ENCODE assay signal across 8 mouse cellular contexts in the genomic region with DNA sequence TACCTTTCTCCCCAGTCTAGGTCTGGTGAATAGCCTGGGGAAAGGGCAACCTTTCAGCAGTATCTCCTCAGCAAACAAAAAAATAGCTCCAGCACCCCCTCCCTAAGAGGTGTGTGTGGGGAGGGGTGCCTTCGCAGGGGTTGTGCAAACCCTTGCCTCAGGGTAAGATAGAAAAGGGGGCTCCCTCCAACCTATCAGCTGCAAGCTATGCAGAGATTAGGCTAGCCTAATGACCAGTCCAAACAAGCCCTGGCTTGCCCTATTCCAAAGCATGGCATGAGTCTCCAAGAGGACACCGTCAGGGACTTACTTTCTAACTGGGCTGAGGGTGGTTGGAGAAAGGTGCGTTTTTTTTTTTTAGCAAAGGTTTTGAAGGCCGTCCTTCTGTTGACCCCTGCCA. TPM values are rescaled to one million over a fixed set of nuclear protein-coding genes. Genes with fewer than 3 reads are reported as not detected.
DNase-seq lines count a peak whose midpoint lies in the region; ATAC-seq and TF ChIP-seq lines count a peak whose summit lies in the region.

No protein-coding gene starts in this region.

- H3K36me3 ChIP-seq in heart, embryonic 13.5 days = peaks cover 18% of the 10 kb centered on the region
- H3K36me3 ChIP-seq in G1E (replicated peaks) = peaks cover 54% of the 10 kb centered on the region
- H3K36me3 ChIP-seq in hindbrain, embryonic 10.5 days = peaks cover 32% of the 10 kb centered on the region
- peaks cover 12% of the 10 kb centered on the region for H3K36me3 ChIP-seq in liver, postnatal 0 days (replicated peaks; ENCODE audit: insufficient read depth, low read length)

- H3K4me2 ChIP-seq in heart, embryonic 13.5 days = peak overlapping the region; percentile 80
- peak overlapping the region; percentile 100 for H3K4me2 ChIP-seq in liver, postnatal 0 days (ENCODE audit: low read depth, low read length)

- peak overlapping the region; percentile 94 for H3K9ac ChIP-seq in heart, embryonic 13.5 days
- peak overlapping the region; percentile 87 for H3K9ac ChIP-seq in liver, postnatal 0 days (replicated peaks)

- H3K27me3 ChIP-seq in heart, embryonic 13.5 days (replicated peaks) = no peaks in the 10 kb centered on the region
- H3K27me3 ChIP-seq in G1E (ENCODE audit: insufficient read depth, low read length) = no peaks in the 10 kb centered on the region
- peaks cover 14% of the 10 kb centered on the region for H3K27me3 ChIP-seq in hindbrain, embryonic 10.5 days (ENCODE audit: insufficient read depth, poor library complexity, severe bottlenecking)
- no peaks in the 10 kb centered on the region for H3K27me3 ChIP-seq in liver, postnatal 0 days (ENCODE audit: insufficient read depth, low read length)

- intact Hi-C loops in heart, postnatal 25 days (cut with DNase I) = no loop called here

- peak overlapping the region; percentile 84 for H3K4me3 ChIP-seq in heart, embryonic 13.5 days
- H3K4me3 ChIP-seq in G1E (ENCODE audit: low read depth, low read length) = peak overlapping the region; percentile 86; the same call in 1 of the 2 replicates
- H3K4me3 ChIP-seq in hindbrain, embryonic 10.5 days = peak overlapping the region; percentile 100
- H3K4me3 ChIP-seq in liver, postnatal 0 days (ENCODE audit: low read depth, low read length) = peak overlapping the region; percentile 96

- no peak for ATAC-seq in heart, embryonic 13.5 days (ENCODE audit: extremely low read depth, insufficient number of reproducible peaks, low FRiP score, low TSS enrichment)
- no peak for ATAC-seq in G1E (ENCODE audit: extremely low read depth, insufficient number of reproducible peaks, low FRiP score, poor library complexity, severe bottlenecking)
- no peak for ATAC-seq in liver, postnatal 0 days

- peak overlapping the region; percentile 96 for H3K27ac ChIP-seq in heart, embryonic 13.5 days (replicated peaks)
- peak overlapping the region; percentile 100 for H3K27ac ChIP-seq in hindbrain, embryonic 10.5 days
- peak overlapping the region; percentile 90 for H3K27ac ChIP-seq in liver, postnatal 0 days (ENCODE audit: low read depth)

- WGBS in heart, embryonic 13.5 days = 46% methylated on average over 4 of the region's 4 CpGs
- WGBS in hindbrain, embryonic 10.5 days = 53% methylated on average over 4 of the region's 4 CpGs
- WGBS in liver, postnatal 0 days (ENCODE audit: insufficient replicate concordance) = 56% methylated on average over 4 of the region's 4 CpGs

- H3K9me3 ChIP-seq in heart, embryonic 13.5 days = no peaks in the 10 kb centered on the region
- 0 out of 2 replicates have a peak, but pooled peaks cover 2% of the 10 kb centered on the region for H3K9me3 ChIP-seq in G1E (replicated peaks)
- no peaks in the 10 kb centered on the region for H3K9me3 ChIP-seq in hindbrain, embryonic 10.5 days
- no peaks in the 10 kb centered on the region for H3K9me3 ChIP-seq in liver, postnatal 0 days (ENCODE audit: low read length)

- DNase-seq in heart, postnatal 25 days (ENCODE audit: low spot score) = no peak
- DNase-seq in G1E (ENCODE audit: low spot score) = no peak
- DNase-seq in hindbrain, embryonic 10.5 days (ENCODE audit: low spot score) = no peak
- DNase-seq in liver, postnatal 0 days = peak; percentile 13
- DNase-seq in adrenal gland, adult 2 months = no peak
- DNase-seq in cerebellum, postnatal 14 days = no peak
- DNase-seq in adrenal gland, postnatal 14 days = no peak

- no peak for TF ChIP-seq EP300 in liver, postnatal 0 days (IDR thresholded peaks at IDR 0.05; ENCODE audit: low read depth)

- H3K4me1 ChIP-seq in heart, embryonic 13.5 days = peaks cover 39% of the 10 kb centered on the region
- H3K4me1 ChIP-seq in G1E (ENCODE audit: insufficient read depth, low read depth, low read length) = peaks cover 92% of the 10 kb centered on the region
- H3K4me1 ChIP-seq in hindbrain, embryonic 10.5 days (replicated peaks) = peaks cover 46% of the 10 kb centered on the region
- H3K4me1 ChIP-seq in liver, postnatal 0 days (ENCODE audit: insufficient read depth) = peaks cover 53% of the 10 kb centered on the region

- TF ChIP-seq CTCF in G1E (IDR thresholded peaks at IDR 0.05; ENCODE audit: low read depth, low read length) = no peak
- no peak for TF ChIP-seq CTCF in liver, postnatal 0 days (IDR thresholded peaks at IDR 0.05; ENCODE audit: low read depth)

RNA-seq across cellular contexts. Expression of a gene that starts 0.8 kb away (rescaled TPM):
- 41.2 and 43.0 TPM in 2 replicates for polyA plus RNA-seq in heart, embryonic 13.5 days (2015; fragmentation: Nextera tagmentation; extraction: Ambion mirVana)
- 1 to 10 TPM; 4.6 to 6.7 TPM for total RNA-seq in heart, postnatal 25 days (2021)
- total RNA-seq in G1E (2014; fragmentation: Nextera tagmentation) = 26.2 and 42.8 TPM in 2 replicates
- 7.0 and 9.2 TPM in 2 replicates for total RNA-seq in G1E (2017)
- 53.0 and 74.4 TPM in 2 replicates for polyA plus RNA-seq in G1E (2012)
- polyA plus RNA-seq in hindbrain, embryonic 10.5 days (2016; fragmentation: Nextera tagmentation; extraction: Ambion mirVana) = 124 and 163 TPM in 2 replicates
- 15.3 and 18.9 TPM in 2 replicates for polyA plus RNA-seq in liver, postnatal 0 days (2015; fragmentation: Nextera tagmentation; extraction: Ambion mirVana)
- total RNA-seq in adrenal gland, adult 2 months (2021) = 10 to 100 TPM; 29.8 to 31.2 TPM
- polyA plus RNA-seq in adrenal gland, adult 2 months (2012; rRNA removed) = 128 and 131 TPM in 2 replicates
- total RNA-seq in adrenal gland, postnatal 14 days (2021) = 47.2 and 50.7 TPM in 2 replicates

RNA-seq across cellular contexts. Expression of a gene that starts 10.3 kb away (rescaled TPM):
- 12.7 and 13.2 TPM in 2 replicates for polyA plus RNA-seq in heart, embryonic 13.5 days (2015; fragmentation: Nextera tagmentation; extraction: Ambion mirVana)
- 1 to 10 TPM; 2.5 to 2.6 TPM for total RNA-seq in heart, postnatal 25 days (2021)
- total RNA-seq in G1E (2014; fragmentation: Nextera tagmentation) (7.8 and 14.8 TPM in 2 replicates), G1E (2017) (7.8 and 9.9 TPM in 2 replicates)
- 7.3 and 8.5 TPM in 2 replicates for polyA plus RNA-seq in G1E (2012)
- polyA plus RNA-seq in hindbrain, embryonic 10.5 days (2016; fragmentation: Nextera tagmentation; extraction: Ambion mirVana) = 11.3 and 12.1 TPM in 2 replicates
- polyA plus RNA-seq in liver, postnatal 0 days (2015; fragmentation: Nextera tagmentation; extraction: Ambion mirVana) = 4.9 and 5.4 TPM in 2 replicates
- 10 to 100 TPM in 1 of 2 experiments, 1 to 10 TPM in 1; 6.5 to 12.1 TPM for total RNA-seq in adrenal gland, adult 2 months (2021)
- 26.7 and 30.5 TPM in 2 replicates for polyA plus RNA-seq in adrenal gland, adult 2 months (2012; rRNA removed)
- total RNA-seq in adrenal gland, postnatal 14 days (2021) = 8.5 and 9.0 TPM in 2 replicates

RNA-seq across cellular contexts. Expression of a gene that starts 10.3 kb away (rescaled TPM):
- 14.3 and 14.7 TPM in 2 replicates for polyA plus RNA-seq in heart, embryonic 13.5 days (2015; fragmentation: Nextera tagmentation; extraction: Ambion mirVana)
- 1 to 10 TPM; 5.5 to 7.2 TPM for total RNA-seq in heart, postnatal 25 days (2021)
- total RNA-seq in G1E (2014; fragmentation: Nextera tagmentation) = 14.7 and 15.5 TPM in 2 replicates
- total RNA-seq in G1E (2017) = 6.7 TPM in 2 replicates
- 47.8 and 59.3 TPM in 2 replicates for polyA plus RNA-seq in G1E (2012)
- polyA plus RNA-seq in hindbrain, embryonic 10.5 days (2016; fragmentation: Nextera tagmentation; extraction: Ambion mirVana) = 7.0 and 8.9 TPM in 2 replicates
- 38.2 and 40.3 TPM in 2 replicates for polyA plus RNA-seq in liver, postnatal 0 days (2015; fragmentation: Nextera tagmentation; extraction: Ambion mirVana)
- total RNA-seq in adrenal gland, adult 2 months (2021) = 10 to 100 TPM; 40.4 to 61.5 TPM
- 319 and 423 TPM in 2 replicates for polyA plus RNA-seq in adrenal gland, adult 2 months (2012; rRNA removed)
- total RNA-seq in adrenal gland, postnatal 14 days (2021) = 36.4 and 46.4 TPM in 2 replicates

RNA-seq across cellular contexts. Expression of a gene that starts 17.2 kb away (rescaled TPM):
- polyA plus RNA-seq in heart, embryonic 13.5 days (2015; fragmentation: Nextera tagmentation; extraction: Ambion mirVana) = 833 and 868 TPM in 2 replicates
- total RNA-seq in heart, postnatal 25 days (2021) = 100 to 1,000 TPM; 776 to 853 TPM
- 1,467 and 1,695 TPM in 2 replicates for total RNA-seq in G1E (2014; fragmentation: Nextera tagmentation)
- 2,502 and 2,557 TPM in 2 replicates for total RNA-seq in G1E (2017)
- polyA plus RNA-seq in G1E (2012) = 844 and 2,130 TPM in 2 replicates
- 1,007 and 1,099 TPM in 2 replicates for polyA plus RNA-seq in hindbrain, embryonic 10.5 days (2016; fragmentation: Nextera tagmentation; extraction: Ambion mirVana)
- 732 and 758 TPM in 2 replicates for polyA plus RNA-seq in liver, postnatal 0 days (2015; fragmentation: Nextera tagmentation; extraction: Ambion mirVana)
- 1,000 to 10,000 TPM; 1,792 to 2,242 TPM for total RNA-seq in adrenal gland, adult 2 months (2021)
- 21.4 and 29.1 TPM in 2 replicates for polyA plus RNA-seq in adrenal gland, adult 2 months (2012; rRNA removed)
- total RNA-seq in adrenal gland, postnatal 14 days (2021) = 1,759 and 1,890 TPM in 2 replicates

RNA-seq across cellular contexts. Expression of a gene that starts 22.1 kb away (rescaled TPM):
- polyA plus RNA-seq in heart, embryonic 13.5 days (2015; fragmentation: Nextera tagmentation; extraction: Ambion mirVana) = 57.5 and 60.9 TPM in 2 replicates
- total RNA-seq in heart, postnatal 25 days (2021) = 10 to 100 TPM; 11.2 to 12.2 TPM
- total RNA-seq in G1E (2014; fragmentation: Nextera tagmentation) (0.60 TPM in 1 of 2 replicates, not detected in the other), G1E (2017) (not detected in 2 replicates)
- polyA plus RNA-seq in G1E (2012) = 0.52 and 0.95 TPM in 2 replicates
- polyA plus RNA-seq in hindbrain, embryonic 10.5 days (2016; fragmentation: Nextera tagmentation; extraction: Ambion mirVana) = 71.8 and 80.5 TPM in 2 replicates
- 26.6 and 28.9 TPM in 2 replicates for polyA plus RNA-seq in liver, postnatal 0 days (2015; fragmentation: Nextera tagmentation; extraction: Ambion mirVana)
- total RNA-seq in adrenal gland, adult 2 months (2021) = 10 to 100 TPM; 64.7 to 99.1 TPM
- polyA plus RNA-seq in adrenal gland, adult 2 months (2012; rRNA removed) = 240 and 334 TPM in 2 replicates
- 89.2 and 92.2 TPM in 2 replicates for total RNA-seq in adrenal gland, postnatal 14 days (2021)
